Mouse (Mus musculus): Measurements from ENCODE around the gene Grhpr.

GRCm38 (mm10) chr4:45011581-45012104 is 30.4 kb downstream of the Grhpr start:
- no peak for TF ChIP-seq CTCF (IDR thresholded peaks at IDR 0.05; ENCODE audit: low read depth)
- no peak for TF ChIP-seq EP300 (IDR thresholded peaks at IDR 0.05; ENCODE audit: low read depth)

Data from liver, embryonic 14.5 days (tissue).